Mouse (Mus musculus): ENCODE data around the gene Gm11627.

- TF ChIP-seq GATA1 (IDR thresholded peaks at IDR 0.05; ENCODE audit: low read length) = no peak
- no peak for TF ChIP-seq TAL1 (IDR thresholded peaks at IDR 0.05; ENCODE audit: low read length)
These were observed 45.7 kb upstream of the Gm11627 start for GRCm38 (mm10) chr11:102624888-102625407.

All from erythroblast, embryonic 14.5 days (primary cell).